Mouse (Mus musculus) large intestine, adult 2 months (tissue): ENCODE measurements at regions not wholly inside any gene's neighbourhood (a gene's known extent, or its start where the extent isn't known, plus 50 kb on each side); places are given as distances from the start of the nearest gene placed in this dataset.
A peak's percentile ranks its signal among the peaks of the same experiment; 100 is the strongest.
"Not testable (repeated sequence)": the region's sequence is repeated elsewhere in the genome, so short reads cannot be mapped to it uniquely, and the experiment has no call there.

ENCODE experiments used
- DNase-seq: peaks from one replicate; pipeline ENCODE4 v3.0.0-alpha.2; 2012; ENCODE audit warnings: low read depth, low spot score
- WGBS: fragments of 180-500 bp; shearing (Covaris S2); methylation state at CpG from one replicate; pipeline ENCODE4 v1.1.7; 2018; 5-methylcytosine and 5-hydroxymethylcytosine counted together

GRCm38 (mm10) chr19:27123334-27123733 is 93.0 kb upstream of the Vldlr start:
- DNase-seq, result no peak
- 69% methylated on average over 8 of the region's 8 CpGs for WGBS

- WGBS, result 34% methylated on average over 11 of the region's 11 CpGs
- no peak for DNase-seq
Measured at GRCm38 (mm10) chr19:27123806-27124469, 92.3 kb upstream of the Vldlr start.

- 91% methylated on average over 4 of the region's 4 CpGs for whole genome bisulfite sequencing
Measured at GRCm38 (mm10) chr19:27128501-27128900, 87.8 kb upstream of the Vldlr start.

GRCm38 (mm10) chr19:27134360-27134759 is 81.9 kb upstream of the Vldlr start:
- 67% methylated on average over 5 of the region's 5 CpGs for WGBS
- DNase-seq, result no peak

More at GRCm38 (mm10) chr19:27128501-27128900, 87.8 kb upstream of the Vldlr start:
- not testable (repeated sequence) for DNase-seq

GRCm38 (mm10) chr19:27140892-27141291 is 75.4 kb upstream of the Vldlr start:
- DNase-seq, result no peak
- 73% methylated on average over 3 of the region's 3 CpGs for WGBS

GRCm38 (mm10) chr19:27142181-27142580 is 74.1 kb upstream of the Vldlr start:
- 91% methylated on average over 4 of the region's 4 CpGs for WGBS
- no peak for DNase-seq

GRCm38 (mm10) chr19:27147404-27147803 is 68.9 kb upstream of the Vldlr start:
- no peak for DNase-seq
- 36% methylated on average over 12 of the region's 12 CpGs for WGBS

- DNase-seq, result no peak
- 31% methylated on average over 5 of the region's 5 CpGs for WGBS
Measured at GRCm38 (mm10) chr19:27148330-27148729, 68.0 kb upstream of the Vldlr start.

- DNase-seq, result peak; percentile 66
- WGBS, result 16% methylated on average over 4 of the region's 4 CpGs
Measured at GRCm38 (mm10) chr19:27149567-27149966, 66.7 kb upstream of the Vldlr start.

- WGBS, result 70% methylated on average over 4 of the region's 4 CpGs
- DNase-seq, result no peak
Measured at GRCm38 (mm10) chr19:27161933-27162332, 54.4 kb upstream of the Vldlr start.
